Mouse (Mus musculus) left cerebral cortex, adult 2 months (tissue): Measurements from ENCODE around the gene Prph. TPM values are rescaled to one million over a fixed set of nuclear protein-coding genes. Genes with fewer than 3 reads are reported as not detected.

Experiments used
- DNase-seq, 2 experiments: peaks; one replicate each; pipeline ENCODE4 v3.0.0; 2021 to 2022; ENCODE audit warnings: low spot score in 2 of 2, mixed read lengths in 1 of 2; ENCODE audit errors: extremely low spot score in 1 of 2
- H3K27ac ChIP-seq: fragments of 200-600 bp; 2 replicates; pipeline ENCODE4 v1.8.1; 2022
- H3K4me3 ChIP-seq: fragments of 200-600 bp; 2 replicates; pipeline ENCODE4 v1.8.1; 2022
- CTCF ChIP-seq: fragments of 200-600 bp; IDR thresholded peaks from 2 replicates; pipeline ENCODE4 v1.8.1; 2022; ENCODE audit warnings: antibody characterized with exemption, mild to moderate bottlenecking, moderate library complexity
- intact Hi-C: fragments of 180-260 bp; cut with DNase I; formaldehyde crosslinking; loops from one replicate; pipeline ENCODE4 v1.15.1; 2025
- total RNA-seq, 2 experiments: library from RNA; stranded (reverse); gene quantifications; 2 replicates each; pipeline ENCODE4 v1.2.3; 2021

Prph gene
- total RNA-seq, 2 experiments from 2014 or later, result 0.91 to 0.97 TPM

GRCm38 (mm10) chr15:99026259-99026658, 28.7 kb upstream of the Prph start:
- Histone ChIP-seq H3K27ac (no peak overlapping the region), H3K4me3 (no peak overlapping the region)
- peak; percentile 45 for TF ChIP-seq CTCF
- intact Hi-C loops, result no loop called here
- no peak for DNase-seq

- H3K27ac ChIP-seq, result no peak overlapping the region
- intact Hi-C loops, result no loop called here
- H3K4me3 ChIP-seq, result no peak overlapping the region
- no peak for DNase-seq
- no peak for TF ChIP-seq CTCF
Measured at GRCm38 (mm10) chr15:99027116-99027515, 27.9 kb upstream of the Prph start.

GRCm38 (mm10) chr15:99028874-99029458, 26.0 kb upstream of the Prph start:
- Histone ChIP-seq H3K4me3 (no peak overlapping the region; the same call in 1 of the 2 replicates), H3K27ac (no peak overlapping the region)
- no peak for TF ChIP-seq CTCF
- no peak for DNase-seq
- intact Hi-C loops, result no loop called here

GRCm38 (mm10) chr15:99029619-99030584, 25.1 kb upstream of the Prph start, which contains the start of gene Tuba1c:
TSS of gene Tuba1c (plus strand) at chr15:99029891.
- DNase-seq, result peak in 1 of 2 experiments; percentile 35
- intact Hi-C loops, result no loop called here
- no peak within 1 kb of the TSS for H3K27ac ChIP-seq
- TF ChIP-seq CTCF, result no peak
- peak within 1 kb of the TSS; percentile 37 for H3K4me3 ChIP-seq

GRCm38 (mm10) chr15:99030585-99031387, 24.2 kb upstream of the Prph start:
- H3K4me3 ChIP-seq, result peak overlapping the region; percentile 37
- no peak for TF ChIP-seq CTCF
- H3K27ac ChIP-seq, result no peak overlapping the region
- intact Hi-C loops, result no loop called here
- no peak for DNase-seq

- intact Hi-C loops, result no loop called here
- no peak for TF ChIP-seq CTCF
- Histone ChIP-seq H3K4me3 (no peak overlapping the region), H3K27ac (no peak overlapping the region)
- DNase-seq, result no peak
Measured at GRCm38 (mm10) chr15:99031388-99031675, 23.6 kb upstream of the Prph start.

GRCm38 (mm10) chr15:99032041-99032725, 22.8 kb upstream of the Prph start:
- Histone ChIP-seq H3K4me3 (no peak overlapping the region), H3K27ac (no peak overlapping the region)
- TF ChIP-seq CTCF, result no peak
- intact Hi-C loops, result no loop called here
- DNase-seq, result no peak

- TF ChIP-seq CTCF, result no peak
- Histone ChIP-seq H3K27ac (no peak overlapping the region), H3K4me3 (no peak overlapping the region)
- intact Hi-C loops, result no loop called here
- no peak for DNase-seq
Measured at GRCm38 (mm10) chr15:99032726-99033250, 22.2 kb upstream of the Prph start.

- DNase-seq, result no peak
- Histone ChIP-seq H3K4me3 (no peak overlapping the region), H3K27ac (no peak overlapping the region)
- intact Hi-C loops, result no loop called here
- no peak for TF ChIP-seq CTCF
Measured at GRCm38 (mm10) chr15:99033498-99034270, 21.3 kb upstream of the Prph start.

GRCm38 (mm10) chr15:99035431-99035830, 19.5 kb upstream of the Prph start:
- no peak for TF ChIP-seq CTCF
- intact Hi-C loops, result no loop called here
- no peak overlapping the region for H3K4me3 ChIP-seq
- H3K27ac ChIP-seq, result no peak overlapping the region
- peak in 1 of 2 experiments; percentile 30 for DNase-seq
